Mouse (Mus musculus) R1 (cell line): ENCODE data around the gene Prss57.
A peak's percentile ranks its signal among the peaks of the same experiment; 100 is the strongest.

Experiments
- DNase-seq: peaks from one replicate; pipeline ENCODE4 v3.0.0-alpha.2; 2018; ENCODE audit warnings: low read depth, low spot score

Prss57 gene

GRCm38 (mm10) chr10:79807826-79808225 lies 17.1 kb upstream of the Prss57 start:
- no peak for DNase-seq

DNA sequence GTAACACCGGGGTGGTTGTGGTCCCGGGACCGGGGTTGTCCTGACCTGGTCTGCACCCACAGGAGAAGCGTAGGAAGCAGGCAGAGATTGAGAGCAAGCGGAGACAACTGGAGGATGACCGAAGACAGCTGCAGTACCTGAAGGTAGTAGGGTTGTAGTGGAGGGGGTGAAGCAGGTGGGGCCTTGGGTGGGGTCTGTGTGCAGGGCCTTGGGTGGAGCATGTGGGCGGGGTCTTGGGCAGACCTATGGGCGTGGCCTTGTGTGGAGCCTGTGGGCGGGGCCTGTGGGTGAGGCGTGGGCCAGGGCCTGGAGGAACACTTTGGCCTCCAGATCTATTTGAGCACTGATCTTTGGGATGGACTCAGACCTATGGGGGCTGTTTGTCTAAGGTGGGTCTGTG lies 16.2 kb upstream of the Prss57 start:
- DNase-seq, result peak; percentile 70

DNA sequence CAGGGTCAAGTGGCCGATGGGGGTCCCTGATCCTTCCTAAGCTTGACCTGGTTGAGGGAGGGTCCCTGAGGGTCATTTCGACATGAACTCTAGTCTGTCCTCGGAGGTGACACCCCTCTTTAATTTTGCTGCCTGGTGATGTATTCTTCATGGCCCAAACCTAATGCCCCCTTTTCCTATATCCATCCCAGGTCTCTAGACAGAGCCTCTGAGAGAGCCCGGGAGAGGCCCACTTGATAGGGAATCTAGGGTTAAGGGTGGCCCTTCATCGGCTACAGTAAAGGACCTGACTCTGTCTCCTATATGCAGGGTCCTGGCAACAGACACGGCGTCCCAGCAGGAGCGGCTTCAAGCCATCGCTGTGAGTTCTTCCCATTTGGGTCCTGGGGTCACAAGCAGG lies 15.6 kb upstream of the Prss57 start:
- no peak for DNase-seq

DNA sequence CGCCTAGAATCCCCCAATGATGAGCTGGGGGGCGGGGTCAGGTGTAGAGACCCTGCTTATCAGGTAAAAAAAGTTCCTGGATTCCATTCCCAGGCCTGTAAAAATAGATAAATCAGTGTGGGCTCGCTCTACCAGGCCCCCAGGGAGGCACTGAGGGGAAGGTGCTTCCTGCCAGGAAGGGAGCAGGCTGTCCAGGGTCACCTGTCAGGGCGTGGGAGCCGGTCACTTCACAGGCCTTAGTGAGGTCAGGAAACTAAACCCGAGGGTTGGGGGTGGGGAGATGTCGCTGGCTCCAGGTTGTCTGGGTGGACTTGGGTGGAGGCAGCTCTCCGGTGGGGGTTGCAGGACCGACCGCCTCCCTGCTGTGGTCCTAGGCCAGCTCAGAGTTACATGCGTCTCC lies 14.9 kb upstream of the Prss57 start:
- no peak for DNase-seq

DNA sequence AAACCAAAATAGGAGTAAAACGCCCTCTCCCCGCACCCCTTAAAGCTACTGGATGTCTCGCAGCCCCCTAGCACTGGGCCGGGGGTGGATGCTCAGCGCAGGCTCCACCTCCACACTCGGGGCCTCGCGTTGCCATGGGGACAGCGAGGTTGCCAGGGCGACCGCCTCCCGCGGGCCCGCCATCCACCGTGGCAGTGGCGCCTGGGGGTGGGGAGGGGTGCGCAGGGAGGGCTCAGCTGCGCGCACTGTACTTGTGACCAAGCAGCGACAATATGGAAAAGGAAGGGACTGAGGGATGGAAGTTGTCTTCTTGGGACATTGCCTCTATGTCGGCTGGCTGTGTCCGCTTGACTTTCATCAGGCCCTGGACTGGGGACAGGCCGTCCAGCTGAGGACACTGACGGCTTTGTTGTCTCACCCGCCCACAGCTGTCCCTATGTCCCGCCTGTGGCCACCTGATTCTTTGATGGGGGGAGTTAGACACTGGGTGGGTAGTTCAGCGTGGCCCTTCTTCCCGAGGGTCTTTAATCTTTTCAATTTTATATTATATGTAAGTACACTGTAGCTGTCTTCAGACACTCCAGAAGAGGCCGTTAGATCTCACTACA lies 13.1 kb upstream of the Prss57 start:
- DNase-seq, result peak; percentile 63

DNA sequence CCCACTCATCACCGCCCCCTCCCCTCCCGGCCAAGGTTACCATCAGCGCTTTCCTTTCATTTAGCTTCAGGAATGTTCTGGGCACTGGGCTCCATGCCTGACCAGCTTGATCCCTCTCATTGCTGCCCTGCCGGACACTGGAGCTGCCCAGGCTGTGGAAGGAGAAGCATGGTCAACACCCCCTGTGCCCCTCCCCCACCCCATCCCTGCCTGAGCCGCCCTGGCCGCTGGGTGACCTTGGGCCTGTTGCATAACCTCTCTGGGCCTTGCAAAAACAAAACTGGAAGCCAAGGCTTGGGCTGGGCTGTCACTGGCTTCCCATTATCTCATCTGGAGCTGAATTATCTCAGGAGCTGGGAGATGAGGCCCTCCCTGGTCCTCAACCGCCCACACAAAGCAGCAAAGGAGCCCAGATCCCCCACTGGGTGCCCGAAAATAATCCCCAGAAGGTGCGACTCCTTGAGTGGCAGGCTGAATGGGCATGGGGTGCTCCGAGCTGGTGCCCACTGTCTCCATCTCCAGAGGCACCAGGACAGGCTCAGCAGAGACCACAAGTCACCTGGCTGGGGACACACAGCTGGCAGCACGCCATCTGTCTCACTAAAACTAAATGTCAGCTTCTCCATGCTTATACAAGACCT lies 11.7 kb upstream of the Prss57 start:
- peak; percentile 54 for DNase-seq

GRCm38 (mm10) chr10:79801837-79802236 lies 11.1 kb upstream of the Prss57 start:
- no peak for DNase-seq

DNA sequence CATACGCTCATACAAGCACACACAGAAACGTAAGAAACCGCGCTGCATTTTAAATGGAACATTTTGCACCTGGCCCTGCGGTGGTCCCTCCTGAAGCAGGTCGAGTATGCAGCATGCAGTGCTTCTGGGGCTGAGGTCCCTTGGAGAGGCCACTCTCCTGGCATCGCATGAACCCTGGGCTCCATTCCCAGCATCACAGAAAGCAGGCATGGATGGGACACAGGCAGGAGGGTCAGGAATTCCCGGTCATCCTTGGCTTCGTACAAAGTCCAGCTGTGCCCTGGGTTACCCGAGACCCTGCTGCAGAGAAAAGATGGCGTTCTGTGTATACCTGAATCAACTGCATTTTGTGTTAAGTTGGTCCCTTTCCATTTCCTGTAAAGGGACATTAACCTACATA lies 9.7 kb upstream of the Prss57 start:
- DNase-seq, result no peak

DNA sequence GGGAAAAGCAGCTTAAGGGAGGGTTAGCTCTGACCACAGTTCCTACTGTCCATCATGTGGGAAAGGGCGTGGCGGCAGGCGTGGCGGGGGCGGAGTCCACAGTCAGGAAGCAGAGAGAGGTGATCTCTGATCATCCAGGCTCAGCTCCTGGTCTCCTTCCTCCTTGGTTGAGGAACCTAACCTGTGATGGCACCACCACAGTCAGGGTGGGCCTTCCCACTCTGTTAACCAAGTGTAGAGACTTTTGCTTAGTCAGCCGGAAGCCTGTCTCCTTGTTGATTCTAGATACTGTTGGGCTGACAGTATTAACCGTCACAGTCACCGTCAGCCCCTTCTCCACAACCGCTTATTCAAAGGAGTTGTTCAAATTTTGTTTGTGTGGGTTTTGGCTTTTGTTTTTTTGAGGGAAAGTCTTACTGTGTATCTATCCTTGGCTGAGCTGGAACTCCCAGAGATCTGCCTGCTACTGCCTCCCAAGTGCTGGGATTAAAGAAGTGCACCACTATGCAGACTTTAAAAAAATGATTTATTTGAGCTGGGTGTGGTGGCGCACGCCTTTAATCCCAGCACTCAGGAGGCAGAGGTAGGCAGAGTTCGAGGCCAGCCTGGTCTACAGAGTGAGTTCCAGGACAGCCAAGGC lies 7.6 kb upstream of the Prss57 start:
- DNase-seq, result no peak

GRCm38 (mm10) chr10:79797326-79797725 lies 6.6 kb upstream of the Prss57 start:
- no peak for DNase-seq

GRCm38 (mm10) chr10:79795905-79796304 lies 5.1 kb upstream of the Prss57 start:
- DNase-seq, result no peak

DNA sequence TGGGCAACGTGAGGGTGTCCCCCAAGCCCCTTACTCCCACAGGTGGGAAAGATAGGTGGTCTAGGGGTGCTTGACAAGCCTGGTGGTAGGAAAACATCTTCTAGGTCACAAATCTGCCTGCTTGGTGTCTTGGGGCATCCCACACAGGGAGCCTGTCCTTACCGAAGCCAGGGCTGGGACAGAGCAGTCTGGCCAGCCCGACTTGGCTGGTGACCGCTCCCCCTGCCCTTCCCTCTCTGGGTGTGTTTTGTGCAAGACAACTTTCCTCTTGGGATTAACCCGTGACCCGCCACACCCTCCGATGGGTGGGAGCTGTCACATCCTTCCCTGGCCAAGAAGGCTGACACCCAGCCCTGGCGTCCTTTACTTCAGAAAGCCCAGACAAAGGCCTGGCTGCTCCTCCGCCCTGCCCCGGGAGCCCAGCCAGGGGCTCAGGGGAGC lies 3.8 kb upstream of the Prss57 start:
- no peak for DNase-seq

DNA sequence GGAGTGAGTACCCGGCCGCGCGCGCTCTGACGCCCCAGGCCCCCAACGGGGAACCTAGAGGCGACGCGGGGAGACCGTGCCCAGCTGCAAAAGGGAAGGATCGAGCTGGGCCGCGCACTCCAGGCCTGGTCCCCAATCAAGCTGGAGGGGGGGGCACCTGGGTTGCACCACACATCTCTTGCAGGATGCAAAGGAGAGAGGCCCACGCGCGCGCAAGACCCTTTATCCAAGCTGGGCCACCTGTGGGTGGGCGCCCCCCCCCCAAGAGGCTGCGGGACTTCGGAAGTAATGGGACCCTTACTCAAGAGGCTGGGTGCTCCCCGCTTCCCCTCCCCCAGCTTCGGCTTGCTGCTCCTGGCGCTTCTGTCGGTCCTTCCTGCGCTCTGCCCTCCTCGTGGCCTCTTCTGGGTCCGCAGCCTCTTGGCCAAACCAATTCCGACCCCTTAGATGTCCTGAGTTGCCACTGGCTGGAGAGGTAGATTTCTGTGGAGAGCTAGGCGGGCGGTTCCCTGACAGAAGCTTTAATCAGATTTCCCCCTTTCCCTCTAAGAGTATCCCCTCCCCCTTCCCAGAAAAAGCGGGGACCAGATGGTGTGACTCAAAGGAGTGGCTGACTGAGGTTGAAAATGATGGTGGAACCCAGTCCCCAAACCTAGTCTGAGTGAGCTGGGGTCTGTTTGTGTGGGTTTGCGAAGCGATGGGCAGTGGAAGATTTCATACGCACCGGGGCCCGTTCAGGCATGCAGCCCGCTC lies 3.2 kb upstream of the Prss57 start:
- DNase-seq, result no peak

GRCm38 (mm10) chr10:79793051-79793737 lies 2.4 kb upstream of the Prss57 start, which contains the start of gene Palm:
Palm (plus strand) TSS chr10:79793572.
- peak; percentile 61 for DNase-seq

DNA sequence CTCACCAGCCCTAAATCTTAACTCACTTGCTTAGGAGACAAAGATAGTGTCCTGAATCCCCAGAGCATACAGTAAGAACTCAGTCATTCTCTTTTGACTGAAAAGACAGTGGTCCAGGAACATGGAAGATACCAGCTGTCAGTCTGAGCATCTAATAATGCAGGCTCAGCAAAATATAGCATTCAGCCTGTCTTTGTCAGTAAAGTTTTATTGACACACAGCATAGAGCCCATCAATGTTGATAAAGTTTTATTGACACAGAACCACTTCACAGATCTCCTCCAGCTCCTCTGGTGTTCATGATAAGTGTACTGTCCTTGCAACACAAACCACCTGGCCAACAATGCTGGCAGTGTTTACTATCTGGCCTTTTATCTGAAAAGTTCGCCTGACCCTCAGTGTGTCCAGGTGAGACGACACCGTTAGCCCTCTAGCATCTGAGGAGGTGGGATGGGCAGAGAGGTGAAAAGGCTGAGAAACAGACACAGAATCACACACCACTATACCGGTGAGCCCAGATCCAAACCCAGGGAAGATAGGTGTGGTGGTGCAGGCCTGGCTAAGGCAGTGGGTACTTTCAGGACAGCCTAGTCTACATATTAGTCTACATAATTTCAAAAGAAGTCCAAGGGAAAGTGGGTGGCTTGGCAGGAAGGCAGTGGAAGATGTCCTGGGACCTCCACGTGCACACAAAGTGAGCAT lies 1.7 kb upstream of the Prss57 start:
- no peak for DNase-seq

DNA sequence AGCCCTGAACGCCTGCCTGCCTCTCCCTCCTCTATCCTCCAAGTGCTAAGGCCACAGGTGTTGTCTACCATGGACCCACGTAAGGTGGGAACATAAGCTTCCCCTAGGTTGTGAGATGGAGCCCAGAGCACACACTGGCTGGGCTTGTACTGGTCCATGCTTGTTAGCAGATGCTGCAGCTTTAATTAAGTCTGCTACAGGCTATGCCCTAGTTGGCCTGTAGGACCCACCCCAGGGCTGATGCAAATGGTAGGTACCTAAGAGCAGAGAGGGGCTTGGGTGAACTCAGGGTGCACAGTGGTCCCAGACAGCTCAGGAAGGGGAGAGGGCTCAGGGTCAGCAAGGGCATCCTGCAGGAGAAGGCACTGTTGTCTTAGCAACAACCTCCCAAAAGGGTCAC lies 1.2 kb downstream of the Prss57 start:
- DNase-seq, result no peak

DNA sequence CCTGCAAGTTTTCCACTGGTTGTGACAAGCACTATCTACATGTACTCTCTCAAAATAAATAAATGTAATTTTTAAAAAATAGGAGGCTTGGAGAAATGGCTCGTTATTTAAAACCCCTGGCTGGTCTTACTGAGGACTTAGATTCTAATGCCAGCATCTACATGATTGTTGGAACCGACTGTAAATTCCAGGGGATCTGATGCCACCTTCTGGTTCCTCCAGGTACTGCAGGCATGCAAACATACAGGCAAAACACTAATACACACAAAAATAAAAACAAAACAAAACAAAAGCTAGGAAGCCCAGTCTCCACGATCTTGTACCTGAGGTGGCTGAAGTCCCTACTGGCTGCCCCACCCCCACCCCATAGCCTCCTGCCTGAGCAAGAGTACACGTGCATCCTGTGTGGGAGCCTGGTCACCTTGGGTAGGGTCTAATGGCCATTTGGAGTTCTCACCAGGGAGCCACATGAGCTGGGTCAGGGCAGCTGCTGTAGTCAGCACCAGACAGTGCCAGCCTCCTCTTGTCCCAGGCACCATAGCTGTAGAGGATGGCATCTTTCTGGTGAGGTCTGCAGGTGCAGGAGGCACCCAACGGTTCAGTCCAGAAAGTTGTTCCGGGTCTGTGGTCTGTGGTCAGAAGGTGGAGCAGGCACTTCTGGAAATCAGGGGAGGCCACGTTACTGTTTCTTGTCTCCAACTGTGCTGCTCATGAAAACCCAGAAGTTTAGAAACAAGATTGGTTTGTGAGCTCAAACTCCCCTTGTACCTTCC lies 2.2 kb downstream of the Prss57 start:
- DNase-seq, result peak; percentile 76

DNA sequence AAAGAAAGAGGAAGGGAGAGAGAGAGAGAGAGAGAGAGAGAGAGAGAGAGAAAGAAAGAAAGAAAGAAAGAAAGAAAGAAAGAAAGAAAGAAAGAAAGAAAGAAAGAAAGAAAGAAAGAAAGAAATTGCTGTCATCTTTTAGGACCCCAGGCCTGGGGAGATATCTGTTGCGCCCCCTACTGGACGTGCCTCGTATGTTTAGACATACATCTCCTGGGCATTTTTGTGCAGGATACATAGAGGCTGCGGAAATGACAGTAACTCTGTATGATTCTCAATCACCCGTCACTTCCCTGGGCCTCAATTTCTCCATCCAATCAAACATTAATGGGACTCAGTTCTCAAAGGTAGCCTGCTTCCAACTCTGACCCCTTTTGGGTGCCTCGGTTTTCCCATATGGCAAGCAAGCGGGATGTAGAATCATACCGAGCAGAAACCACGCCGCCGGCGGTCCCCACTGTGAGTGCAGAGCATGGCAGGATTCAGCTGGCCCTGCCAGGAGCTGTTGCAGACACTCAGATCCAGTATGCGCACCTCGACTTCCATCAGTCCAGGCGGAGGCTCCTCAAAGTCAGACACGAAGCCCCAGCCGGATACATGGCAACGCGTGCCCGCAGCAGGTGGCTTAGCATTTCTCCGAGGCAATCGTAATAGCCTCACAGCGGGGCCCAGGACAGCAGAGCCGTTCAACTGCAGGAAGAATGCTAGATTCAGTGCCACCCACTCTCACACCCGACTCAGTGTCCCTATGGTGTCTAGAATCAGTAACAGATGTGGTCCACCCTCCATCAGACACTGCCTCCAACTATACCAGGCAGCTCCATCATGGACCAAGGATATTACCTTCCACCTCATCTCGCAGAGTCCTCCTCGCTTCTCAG lies 6.6 kb downstream of the Prss57 start:
- DNase-seq, result peak; percentile 82

DNA sequence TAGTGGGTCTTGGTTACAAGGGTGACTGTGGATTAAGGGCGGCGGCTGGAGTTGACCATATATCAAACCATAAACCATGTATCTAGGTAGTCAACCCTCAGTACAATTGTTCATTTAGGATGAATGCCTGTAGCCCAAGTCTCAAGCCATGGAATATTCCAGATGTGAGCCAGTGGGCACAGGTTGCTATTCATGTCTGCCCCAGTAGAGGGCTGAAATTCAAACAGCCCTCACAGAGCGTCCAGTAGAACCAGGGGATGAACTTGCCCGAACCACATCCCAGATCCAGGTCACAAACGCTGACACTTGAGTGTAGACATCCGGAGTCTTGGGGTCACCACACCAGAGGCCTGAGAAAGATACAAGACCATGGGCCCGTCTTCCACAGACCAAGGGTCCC lies 7.7 kb downstream of the Prss57 start:
- peak; percentile 70 for DNase-seq
